Mouse (Mus musculus) thymus, postnatal 10 days (tissue): Measurements from ENCODE around the gene Birc5.
A peak's percentile ranks its signal among the peaks of the same experiment; 100 is the strongest.
"Not testable (repeated sequence)": the region's sequence is repeated elsewhere in the genome, so short reads cannot be mapped to it uniquely, and the experiment has no call there.

Source experiments
- DNase-seq, 2 experiments: peaks; one replicate each; pipeline ENCODE4 v3.0.0; 2021; ENCODE audit warnings: low spot score in 2 of 2

Birc5 gene

GRCm38 (mm10) chr11:117848985-117849671 lies at the start of gene Birc5:
TSS of gene Birc5 (plus strand) at chr11:117849251.
- DNase-seq, result peak; percentile 94 to 98

GRCm38 (mm10) chr11:117800038-117800437 lies 49.0 kb upstream of the Birc5 start:
- DNase-seq, result no peak

- DNase-seq, result no peak
These were observed 47.4 kb upstream of the Birc5 start for GRCm38 (mm10) chr11:117801650-117802049.

GRCm38 (mm10) chr11:117803166-117803688 lies 45.8 kb upstream of the Birc5 start:
- DNase-seq, result no peak

- DNase-seq, result no peak
These were observed 42.3 kb upstream of the Birc5 start for GRCm38 (mm10) chr11:117806781-117807180.

GRCm38 (mm10) chr11:117809407-117810311 lies 39.4 kb upstream of the Birc5 start, which contains the start of the genes Gm20708 and Syngr2:
TSS of gene Gm20708 (plus strand) at chr11:117809668.
TSS of gene Syngr2 (plus strand) at chr11:117809668.
- peak in 1 of 2 experiments; percentile 61 for DNase-seq

- DNase-seq, result peak; percentile 76 to 77
These were observed 38.5 kb upstream of the Birc5 start for GRCm38 (mm10) chr11:117810401-117811046.

- no peak for DNase-seq
These were observed 35.2 kb upstream of the Birc5 start for GRCm38 (mm10) chr11:117813867-117814266.

GRCm38 (mm10) chr11:117814704-117815366 lies 34.2 kb upstream of the Birc5 start:
- no peak for DNase-seq

GRCm38 (mm10) chr11:117815850-117816249 lies 33.2 kb upstream of the Birc5 start:
- DNase-seq, result not testable (repeated sequence)

- no peak for DNase-seq
These were observed 32.6 kb upstream of the Birc5 start for GRCm38 (mm10) chr11:117816389-117816996.

- no peak for DNase-seq
These were observed 30.0 kb upstream of the Birc5 start for GRCm38 (mm10) chr11:117819095-117819494.

- no peak for DNase-seq
These were observed 28.9 kb upstream of the Birc5 start for GRCm38 (mm10) chr11:117820173-117820572.

GRCm38 (mm10) chr11:117821868-117822267 lies 27.2 kb upstream of the Birc5 start:
- DNase-seq, result no peak

- DNase-seq, result no peak
These were observed 26.3 kb upstream of the Birc5 start for GRCm38 (mm10) chr11:117822728-117823241.

GRCm38 (mm10) chr11:117823411-117823810 lies 25.6 kb upstream of the Birc5 start:
- DNase-seq, result no peak

- peak; percentile 58 to 81 for DNase-seq
These were observed 24.7 kb upstream of the Birc5 start for GRCm38 (mm10) chr11:117824060-117824969.

- peak; percentile 55 to 65 for DNase-seq
These were observed 23.5 kb upstream of the Birc5 start, which contains the start of the genes Afmid and Tk1 for GRCm38 (mm10) chr11:117825333-117826101. TSS of gene Afmid (plus strand) at chr11:117825924. TSS of gene Tk1 (minus strand) at chr11:117826092.

GRCm38 (mm10) chr11:117826164-117826563 lies 22.9 kb upstream of the Birc5 start:
- no peak for DNase-seq
